Mouse (Mus musculus) midbrain, embryonic 16.5 days (tissue): ENCODE measurements around the gene Bmper. TPM values are rescaled to one million over a fixed set of nuclear protein-coding genes. Genes with fewer than 3 reads are reported as not detected.
A peak's percentile ranks its signal among the peaks of the same experiment; 100 is the strongest.

ENCODE experiments used
- ATAC-seq: fragments of 200-750 bp; cut with Nextera tagmentation; 2 replicates; pipeline ENCODE4 v1.8.0; 2017; ENCODE audit warnings: moderate TSS enrichment
- H3K27ac ChIP-seq: fragments of 300-500 bp; sonication (generic); 2 replicates; pipeline ENCODE4 v1.5.1; 2014; ENCODE audit warnings: mild to moderate bottlenecking, low read length, mixed read lengths
- H3K27me3 ChIP-seq: fragments of 300-500 bp; sonication (generic); 2 replicates; pipeline ENCODE4 v1.6.1; 2014; ENCODE audit warnings: low read depth, low read length, mixed read lengths; ENCODE audit not compliant: control insufficient read depth, insufficient read depth
- H3K36me3 ChIP-seq: fragments of 300-500 bp; sonication (generic); 2 replicates; pipeline ENCODE4 v1.6.1; 2014; ENCODE audit warnings: mild to moderate bottlenecking, low read length, moderate library complexity, mixed read lengths; ENCODE audit not compliant: control insufficient read depth, insufficient read depth
- H3K4me1 ChIP-seq: fragments of 300-500 bp; sonication (generic); 2 replicates; pipeline ENCODE4 v1.6.1; 2014; ENCODE audit warnings: mild to moderate bottlenecking, low read length, mixed read lengths; ENCODE audit not compliant: control insufficient read depth, insufficient read depth
- H3K4me2 ChIP-seq: fragments of 300-500 bp; sonication (generic); 2 replicates; pipeline ENCODE4 v1.6.1; 2014; ENCODE audit warnings: mild to moderate bottlenecking, low read length, mixed read lengths
- H3K4me3 ChIP-seq: fragments of 300-500 bp; sonication (generic); 2 replicates; pipeline ENCODE4 v1.5.1; 2014; ENCODE audit warnings: low read depth, mild to moderate bottlenecking, low read length, moderate library complexity, mixed read lengths
- H3K9ac ChIP-seq: fragments of 300-500 bp; sonication (generic); 2 replicates; pipeline ENCODE4 v1.6.1; 2014; ENCODE audit warnings: low read depth, low read length, mixed read lengths
- H3K9me3 ChIP-seq: fragments of 300-500 bp; sonication (generic); replicated peaks from 2 replicates; pipeline ENCODE4 v1.6.1; 2014; ENCODE audit warnings: mild to moderate bottlenecking, low read length, mixed read lengths; ENCODE audit not compliant: control insufficient read depth, poor library complexity, severe bottlenecking
- WGBS: fragments of 180-500 bp; shearing (Covaris S2); extraction: QIAGEN DNeasy Blood & Tissue Kit; methylation state at CpG from one replicate; pipeline ENCODE4 v1.1.7; 2014; 5-methylcytosine and 5-hydroxymethylcytosine counted together
- polyA plus RNA-seq: library from polyadenylated mRNA; unstranded; fragments of >200 nt; fragmentation: Nextera tagmentation; extraction: Ambion mirVana; gene quantifications from 2 replicates; pipeline ENCODE4 v1.2.1, GENCODE M21; 2015

The Bmper gene
- 8.0 and 9.6 TPM in 2 replicates for polyA plus RNA-seq

DNA sequence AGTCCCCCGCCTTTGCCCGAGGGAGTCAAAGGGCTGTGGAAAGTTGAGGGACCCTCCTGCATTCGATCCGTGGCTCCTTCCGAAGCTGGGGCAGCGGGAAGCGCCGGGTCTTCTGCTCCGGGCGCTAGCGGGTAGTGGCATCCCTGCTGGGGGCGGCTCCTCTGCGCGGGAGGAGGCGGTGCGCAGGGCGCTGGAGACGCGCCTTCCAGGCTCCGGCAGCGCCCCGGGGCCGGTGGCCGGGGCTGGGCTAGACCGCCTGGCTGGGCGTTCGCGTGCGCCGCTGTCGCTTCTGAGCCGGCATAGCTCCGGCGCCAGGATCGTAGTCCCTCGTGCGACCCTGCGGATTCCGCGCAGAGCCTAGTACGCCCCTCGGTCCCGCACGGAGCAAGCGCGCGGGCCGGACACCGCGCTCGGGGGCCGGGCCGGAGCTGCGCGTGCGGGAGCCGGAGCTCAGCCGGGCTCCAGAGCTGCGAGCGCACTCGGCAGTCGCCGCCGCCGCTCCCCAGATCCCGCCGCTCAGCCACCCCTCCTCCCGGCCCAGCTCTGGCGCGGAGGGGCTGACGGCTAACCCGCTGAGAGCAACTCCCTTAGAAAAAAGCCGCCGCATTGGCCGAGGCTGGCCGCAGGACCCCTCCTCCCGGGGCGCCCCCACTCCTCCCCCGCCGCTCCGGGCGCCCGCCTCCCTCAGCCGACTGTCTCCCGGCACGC is at the start of gene Bmper:
TSS of gene Bmper (plus strand) at position 236 of the 708 bp plus-strand sequence.
- Histone ChIP-seq H3K9me3 (no peaks in the 10 kb centered on the region), H3K27me3 (peaks cover 11% of the 10 kb centered on the region), H3K27ac (peak within 1 kb of the TSS; percentile 90), H3K36me3 (no peaks in the 10 kb centered on the region), H3K4me1 (peaks cover 7% of the 10 kb centered on the region), H3K9ac (peak within 1 kb of the TSS; percentile 84), H3K4me2 (peak within 1 kb of the TSS; percentile 96), H3K4me3 (peak within 1 kb of the TSS; percentile 68)
- peak; percentile 90 for ATAC-seq
- under 1% methylated on average over 78 of the region's 86 CpGs for WGBS

- no peaks in the 10 kb centered on the region for H3K9me3 ChIP-seq
- no peaks in the 10 kb centered on the region for H3K36me3 ChIP-seq
- no peak overlapping the region for H3K4me2 ChIP-seq
- H3K4me3 ChIP-seq, result no peak overlapping the region
- H3K9ac ChIP-seq, result no peak overlapping the region
- no peaks in the 10 kb centered on the region for H3K27me3 ChIP-seq
- H3K4me1 ChIP-seq, result no peaks in the 10 kb centered on the region
- ATAC-seq, result no peak
- H3K27ac ChIP-seq, result no peak overlapping the region
- WGBS, result 79% methylated on average over 4 of the region's 4 CpGs
Observed at GRCm38 (mm10) chr9:23177476-23177875, 45.4 kb upstream of the Bmper start.

GRCm38 (mm10) chr9:23187181-23187580 is 35.7 kb upstream of the Bmper start:
- no peaks in the 10 kb centered on the region for H3K4me1 ChIP-seq

GRCm38 (mm10) chr9:23188136-23188535 is 34.7 kb upstream of the Bmper start:
- no peaks in the 10 kb centered on the region for H3K27me3 ChIP-seq
- no peak overlapping the region for H3K4me2 ChIP-seq
- no peak for ATAC-seq
- H3K36me3 ChIP-seq, result no peaks in the 10 kb centered on the region
- WGBS, result 67% methylated on average over 4 of the region's 4 CpGs
- H3K27ac ChIP-seq, result no peak overlapping the region
- H3K4me1 ChIP-seq, result no peaks in the 10 kb centered on the region
- H3K9ac ChIP-seq, result no peak overlapping the region
- no peaks in the 10 kb centered on the region for H3K9me3 ChIP-seq
- no peak overlapping the region for H3K4me3 ChIP-seq

More at GRCm38 (mm10) chr9:23187181-23187580, 35.7 kb upstream of the Bmper start:
- Histone ChIP-seq H3K4me2 (no peak overlapping the region), H3K4me3 (no peak overlapping the region), H3K27me3 (no peaks in the 10 kb centered on the region), H3K9ac (no peak overlapping the region), H3K27ac (no peak overlapping the region), H3K36me3 (no peaks in the 10 kb centered on the region), H3K9me3 (no peaks in the 10 kb centered on the region)
- WGBS, result 84% methylated on average over 4 of the region's 4 CpGs
- no peak for ATAC-seq

DNA sequence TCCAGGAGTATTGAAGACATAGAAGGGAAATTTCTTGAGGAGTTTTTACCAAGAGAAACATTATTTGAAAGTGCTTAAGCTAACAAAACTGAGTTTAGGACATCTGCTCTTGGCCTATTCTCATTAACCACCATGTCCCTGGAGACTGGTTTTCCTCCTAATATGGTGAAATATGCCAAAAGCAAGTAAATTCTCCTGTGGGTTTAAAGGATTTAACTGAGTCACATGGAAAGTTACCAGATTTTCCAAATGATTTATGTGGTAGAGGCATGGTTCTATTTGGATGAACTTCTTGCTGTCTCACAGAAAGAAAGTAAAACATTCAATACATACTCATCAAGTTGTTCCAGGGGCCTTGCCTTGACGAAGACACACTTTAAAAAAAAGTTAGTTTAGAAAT is 31.9 kb upstream of the Bmper start:
- ATAC-seq, result no peak
- Histone ChIP-seq H3K9me3 (no peaks in the 10 kb centered on the region), H3K4me3 (no peak overlapping the region), H3K36me3 (no peaks in the 10 kb centered on the region), H3K4me2 (no peak overlapping the region), H3K27me3 (no peaks in the 10 kb centered on the region), H3K9ac (no peak overlapping the region), H3K4me1 (no peaks in the 10 kb centered on the region), H3K27ac (no peak overlapping the region)
- 87% methylated on average over 1 of the region's 1 CpGs for WGBS

DNA sequence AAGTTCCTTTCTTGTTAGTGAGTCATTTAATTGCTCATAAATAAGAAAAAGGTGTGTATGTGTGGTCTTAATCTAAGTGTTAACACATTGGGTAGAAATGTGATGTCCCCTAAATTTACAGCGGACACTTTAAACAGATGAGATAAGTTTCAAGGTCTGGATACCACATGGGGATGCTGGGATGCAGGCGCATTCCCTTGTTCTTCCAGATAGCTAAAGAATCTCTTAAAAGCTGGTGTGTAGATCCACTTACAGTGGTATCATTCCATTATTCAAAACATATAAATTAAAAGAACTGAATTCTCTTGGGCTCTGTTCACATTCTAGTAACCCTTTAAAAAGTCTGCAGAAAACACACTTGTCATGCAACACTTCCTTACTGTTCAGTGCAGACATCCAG is 31.4 kb upstream of the Bmper start:
- Histone ChIP-seq H3K9ac (no peak overlapping the region), H3K4me1 (no peaks in the 10 kb centered on the region), H3K4me2 (no peak overlapping the region), H3K27ac (no peak overlapping the region), H3K9me3 (no peaks in the 10 kb centered on the region), H3K4me3 (no peak overlapping the region), H3K27me3 (no peaks in the 10 kb centered on the region), H3K36me3 (no peaks in the 10 kb centered on the region)
- WGBS, result 95% methylated on average over 2 of the region's 2 CpGs
- no peak for ATAC-seq

DNA sequence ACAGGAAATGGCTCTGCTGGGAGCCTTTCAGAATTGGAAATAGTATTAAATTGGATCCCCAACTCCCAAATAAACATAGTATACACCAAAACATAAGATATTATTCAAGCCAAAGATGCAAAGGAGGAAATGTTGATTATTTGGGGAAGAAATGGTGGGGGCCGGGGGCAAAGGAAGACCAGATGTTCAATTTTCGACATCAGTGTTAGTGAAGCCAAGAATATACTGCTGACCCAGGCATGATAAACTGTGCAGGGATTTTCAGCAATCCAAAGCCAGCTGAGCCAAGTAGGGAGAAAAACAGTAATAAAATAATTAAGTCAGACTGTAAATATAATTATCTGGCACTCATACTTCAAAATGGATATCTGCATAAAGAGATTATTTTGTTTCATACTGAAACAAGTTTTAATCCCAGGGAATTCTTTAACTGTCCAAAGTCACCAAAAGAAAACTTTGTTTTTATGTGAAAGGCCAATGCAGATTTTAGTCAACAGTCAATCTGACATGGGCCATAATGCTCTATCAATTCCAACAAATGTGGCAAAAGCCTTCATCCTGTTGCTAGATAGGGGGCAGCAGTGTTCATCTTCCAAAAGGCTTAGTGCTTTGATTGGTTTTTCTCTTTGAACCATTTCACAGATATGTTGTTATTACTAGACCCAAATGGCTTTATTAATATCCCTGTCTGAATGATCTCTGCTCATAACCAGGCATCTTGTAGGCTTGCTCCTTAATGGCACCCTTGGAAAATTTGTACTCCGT is 30.1 kb upstream of the Bmper start:
- no peak overlapping the region for H3K4me3 ChIP-seq
- WGBS, result 83% methylated on average over 3 of the region's 3 CpGs
- H3K9me3 ChIP-seq, result no peaks in the 10 kb centered on the region
- no peaks in the 10 kb centered on the region for H3K36me3 ChIP-seq
- ATAC-seq, result no peak
- H3K4me2 ChIP-seq, result no peak overlapping the region
- H3K27ac ChIP-seq, result no peak overlapping the region
- no peaks in the 10 kb centered on the region for H3K4me1 ChIP-seq
- H3K27me3 ChIP-seq, result no peaks in the 10 kb centered on the region
- no peak overlapping the region for H3K9ac ChIP-seq

DNA sequence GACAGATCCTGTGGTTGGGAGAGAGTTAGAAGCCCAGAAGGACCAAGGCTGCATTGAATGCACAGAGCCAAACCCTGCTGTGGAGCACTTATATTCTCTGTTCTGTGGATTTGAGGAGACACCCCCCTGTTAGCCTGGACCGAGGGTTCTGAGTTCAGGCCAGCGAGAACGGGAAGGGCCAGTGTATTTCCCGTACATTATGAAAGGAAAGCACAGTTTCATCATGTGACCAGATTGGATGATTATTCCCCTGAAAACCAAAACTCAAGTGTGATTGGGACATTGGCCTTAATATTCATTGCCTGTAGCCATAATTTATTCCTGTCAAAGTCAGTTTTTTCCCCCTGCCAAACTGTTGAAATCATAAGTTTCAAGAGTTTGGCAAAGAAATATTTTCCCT is 23.9 kb upstream of the Bmper start:
- H3K27ac ChIP-seq, result no peak overlapping the region
- 94% methylated on average over 4 of the region's 4 CpGs for WGBS
- no peaks in the 10 kb centered on the region; the same call in 1 of the 2 replicates for H3K27me3 ChIP-seq

GRCm38 (mm10) chr9:23199841-23200240 is 23.0 kb upstream of the Bmper start:
- WGBS, result 84% methylated on average over 1 of the region's 1 CpGs
- H3K9me3 ChIP-seq, result no peaks in the 10 kb centered on the region
- H3K27ac ChIP-seq, result no peak overlapping the region
- no peaks in the 10 kb centered on the region for H3K36me3 ChIP-seq
- no peak for ATAC-seq
- H3K4me2 ChIP-seq, result no peak overlapping the region
- no peak overlapping the region for H3K9ac ChIP-seq
- no peaks in the 10 kb centered on the region; the same call in 1 of the 2 replicates for H3K27me3 ChIP-seq
- H3K4me1 ChIP-seq, result peaks cover 10% of the 10 kb centered on the region; the same call in 1 of the 2 replicates
- H3K4me3 ChIP-seq, result no peak overlapping the region

More for the DNA sequence above, 23.9 kb upstream of the Bmper start:
- Histone ChIP-seq H3K4me2 (no peak overlapping the region), H3K36me3 (no peaks in the 10 kb centered on the region), H3K4me3 (no peak overlapping the region), H3K9me3 (no peaks in the 10 kb centered on the region), H3K4me1 (peaks cover 2% of the 10 kb centered on the region; the same call in 1 of the 2 replicates), H3K9ac (no peak overlapping the region)
- ATAC-seq, result no peak
